Comparison of ENCODE assay signal across 8 mouse cellular contexts in genomic region chr7:102099760-102100661, GRCm38 (mm10). TPM values are rescaled to one million over a fixed set of nuclear protein-coding genes. Genes with fewer than 3 reads are reported as not detected.
DNase-seq lines count a peak whose midpoint lies in the region; ATAC-seq and TF ChIP-seq lines count a peak whose summit lies in the region.

No protein-coding gene starts in this region.

- H3K9me3 ChIP-seq in ES-E14 (ENCODE audit: control insufficient read depth, insufficient read depth, low read depth, low read length): no peaks in the 10 kb centered on the region
- H3K9me3 ChIP-seq in embryonic facial prominence, embryonic 11.5 days (replicated peaks; ENCODE audit: control insufficient read depth, low read length): no peaks in the 10 kb centered on the region
- no peaks in the 10 kb centered on the region for H3K9me3 ChIP-seq in limb, embryonic 11.5 days (ENCODE audit: control insufficient read depth, low read length)
- H3K9me3 ChIP-seq in midbrain, embryonic 11.5 days (ENCODE audit: control insufficient read depth, low read length): no peaks in the 10 kb centered on the region

- H3K4me2 ChIP-seq in embryonic facial prominence, embryonic 11.5 days (ENCODE audit: low read depth, low read length): peak overlapping the region; percentile 48
- peak overlapping the region; percentile 51 for H3K4me2 ChIP-seq in limb, embryonic 11.5 days (ENCODE audit: low read depth, severe bottlenecking)
- peak overlapping the region; percentile 49 for H3K4me2 ChIP-seq in midbrain, embryonic 11.5 days

- no peaks in the 10 kb centered on the region for H3K36me3 ChIP-seq in ES-E14 (ENCODE audit: control insufficient read depth, insufficient read depth, low read length, poor library complexity, severe bottlenecking)
- H3K36me3 ChIP-seq in embryonic facial prominence, embryonic 11.5 days (replicated peaks; ENCODE audit: control insufficient read depth, insufficient read depth, low read depth, low read length): no peaks in the 10 kb centered on the region
- H3K36me3 ChIP-seq in limb, embryonic 11.5 days (ENCODE audit: control insufficient read depth, insufficient read depth, low read length): no peaks in the 10 kb centered on the region
- H3K36me3 ChIP-seq in midbrain, embryonic 11.5 days (ENCODE audit: control insufficient read depth, insufficient read depth, low read length): no peaks in the 10 kb centered on the region

- peak; percentile 62 for DNase-seq in ES-E14 (ENCODE audit: low read depth, low spot score)
- DNase-seq in embryonic facial prominence, embryonic 11.5 days (ENCODE audit: low spot score): peak; percentile 62
- DNase-seq in heart, postnatal 4 days: peak; percentile 37
- DNase-seq in limb, embryonic 11.5 days (ENCODE audit: low spot score): peak; percentile 69
- DNase-seq in midbrain, embryonic 11.5 days (ENCODE audit: low spot score, missing footprints): peak; percentile 92
- DNase-seq in thymus, postnatal 10 days (ENCODE audit: low spot score in 2 of 2): peak; percentile 31 to 55
- DNase-seq in urinary bladder, postnatal 25 days (ENCODE audit: low spot score): no peak
- DNase-seq in layer of hippocampus, postnatal 14 days (ENCODE audit: low spot score in 2 of 2): no peak

- ATAC-seq in embryonic facial prominence, embryonic 11.5 days (replicated peaks; ENCODE audit: insufficient number of reproducible peaks, low FRiP score, low TSS enrichment, low read depth): peak; percentile 61; the same call in 1 of the 2 replicates
- ATAC-seq in limb, embryonic 11.5 days (ENCODE audit: insufficient number of reproducible peaks, low FRiP score, low TSS enrichment, low read depth): peak; percentile 80
- ATAC-seq in midbrain, embryonic 11.5 days (ENCODE audit: low FRiP score): peak; percentile 71

- H3K27me3 ChIP-seq in embryonic facial prominence, embryonic 11.5 days (ENCODE audit: control insufficient read depth, insufficient read depth, low read length): no peaks in the 10 kb centered on the region
- no peaks in the 10 kb centered on the region for H3K27me3 ChIP-seq in limb, embryonic 11.5 days (ENCODE audit: control insufficient read depth, insufficient read depth, low read length)
- no peaks in the 10 kb centered on the region for H3K27me3 ChIP-seq in midbrain, embryonic 11.5 days (ENCODE audit: control insufficient read depth, insufficient read depth, low read length)

- H3K4me3 ChIP-seq in ES-E14 (ENCODE audit: insufficient read depth in 1 of 2, low read depth in 1 of 2, low read length in 2 of 2, poor library complexity in 1 of 2, severe bottlenecking in 1 of 2): peak overlapping the region; percentile 49 to 55
- peak overlapping the region; percentile 23 for H3K4me3 ChIP-seq in embryonic facial prominence, embryonic 11.5 days (ENCODE audit: low read depth, low read length)
- peak overlapping the region; percentile 29 for H3K4me3 ChIP-seq in limb, embryonic 11.5 days (ENCODE audit: low read depth, low read length)
- peak overlapping the region; percentile 22 for H3K4me3 ChIP-seq in midbrain, embryonic 11.5 days (ENCODE audit: low read depth, low read length)

- 5% methylated on average over 30 of the region's 30 CpGs for WGBS in embryonic facial prominence, embryonic 11.5 days
- WGBS in limb, embryonic 11.5 days: 4% methylated on average over 30 of the region's 30 CpGs
- WGBS in midbrain, embryonic 11.5 days: 6% methylated on average over 30 of the region's 30 CpGs

- in situ Hi-C loops in ES-E14 (cut with MboI; ENCODE audit: low sequenced_read_pairs in 2 of 2, unreplicated experiment in 2 of 2): no loop called here

- H3K9ac ChIP-seq in ES-E14 (ENCODE audit: insufficient read depth, low read depth, low read length, poor library complexity, severe bottlenecking): peak overlapping the region; percentile 52; the same call in 1 of the 2 replicates
- H3K9ac ChIP-seq in embryonic facial prominence, embryonic 11.5 days (replicated peaks; ENCODE audit: low read length): peak overlapping the region; percentile 47; the same call in 1 of the 2 replicates
- peak overlapping the region; percentile 49 for H3K9ac ChIP-seq in limb, embryonic 11.5 days (ENCODE audit: low read length)
- peak overlapping the region; percentile 33; the same call in 1 of the 2 replicates for H3K9ac ChIP-seq in midbrain, embryonic 11.5 days (ENCODE audit: low read length)

- peak overlapping the region; percentile 61 for H3K27ac ChIP-seq in ES-E14 (ENCODE audit: insufficient read depth, low read depth, low read length, poor library complexity, severe bottlenecking)
- no peak overlapping the region for H3K27ac ChIP-seq in embryonic facial prominence, embryonic 11.5 days (replicated peaks; ENCODE audit: low read depth, low read length)
- H3K27ac ChIP-seq in limb, embryonic 11.5 days (replicated peaks; ENCODE audit: low read depth, low read length): 0 out of 2 replicates have a peak overlapping the region, but pooled peaks have one; percentile 37
- H3K27ac ChIP-seq in midbrain, embryonic 11.5 days (ENCODE audit: low read depth, low read length): no peak overlapping the region

- H3K4me1 ChIP-seq in ES-E14 (ENCODE audit: control insufficient read depth in 2 of 2, insufficient read depth in 2 of 2, low read length in 2 of 2, poor library complexity in 1 of 2): peaks cover 15 to 26% of the 10 kb centered on the region in 2 experiments
- H3K4me1 ChIP-seq in embryonic facial prominence, embryonic 11.5 days (ENCODE audit: control insufficient read depth, insufficient read depth, low read length): peaks cover 3% of the 10 kb centered on the region
- H3K4me1 ChIP-seq in limb, embryonic 11.5 days (ENCODE audit: control insufficient read depth, insufficient read depth, low read length): peaks cover 8% of the 10 kb centered on the region
- H3K4me1 ChIP-seq in midbrain, embryonic 11.5 days (ENCODE audit: control insufficient read depth, insufficient read depth, low read length): peaks cover 10% of the 10 kb centered on the region

TF ChIP-seq in ES-E14, 5 proteins besides CTCF, POLR2A, EP300 and RAD21:
- TF ChIP-seq ZNF384 (IDR thresholded peaks at IDR 0.05; ENCODE audit: low read depth, low read length) (no peak), HCFC1 (IDR thresholded peaks at IDR 0.05; ENCODE audit: borderline replicate concordance, insufficient read depth, low read length) (no peak), ZC3H11A (IDR thresholded peaks at IDR 0.05; ENCODE audit: borderline replicate concordance, low read depth, low read length) (no peak), CHD2 (IDR thresholded peaks at IDR 0.05; ENCODE audit: low read depth, low read length) (no peak)
TF ChIP-seq in ES-E14: peak in this region for 0.

RNA-seq across cellular contexts. Expression of gene Art1, which starts 1.5 kb away (rescaled TPM):
- total RNA-seq in ES-E14 (2012; rRNA removed): 0.45 and 0.90 TPM in 2 replicates
- polyA plus RNA-seq in embryonic facial prominence, embryonic 11.5 days (2014; fragmentation: Nextera tagmentation; extraction: Ambion mirVana): 0.96 and 1.1 TPM in 2 replicates
- total RNA-seq in heart, postnatal 4 days (2021): 1 to 10 TPM; 8.0 to 8.1 TPM
- 0.67 and 2.1 TPM in 2 replicates for polyA plus RNA-seq in limb, embryonic 11.5 days (2014; fragmentation: Nextera tagmentation; extraction: Ambion mirVana)
- polyA plus RNA-seq in midbrain, embryonic 11.5 days (2014; fragmentation: Nextera tagmentation; extraction: Ambion mirVana): 0.49 and 0.70 TPM in 2 replicates
- not detected for total RNA-seq in layer of hippocampus, postnatal 14 days (2021)

RNA-seq across cellular contexts. Expression of gene Art5, which starts 9.3 kb away (rescaled TPM):
- total RNA-seq in ES-E14 (2012; rRNA removed): 2.6 and 3.2 TPM in 2 replicates
- polyA plus RNA-seq in embryonic facial prominence, embryonic 11.5 days (2014; fragmentation: Nextera tagmentation; extraction: Ambion mirVana): 1.7 and 1.9 TPM in 2 replicates
- total RNA-seq in heart, postnatal 4 days (2021): 1 to 10 TPM in 1 of 2 experiments, under 1 TPM in 1; 0.45 to 1.1 TPM
- polyA plus RNA-seq in limb, embryonic 11.5 days (2014; fragmentation: Nextera tagmentation; extraction: Ambion mirVana): 4.9 and 5.8 TPM in 2 replicates
- 0.70 and 0.81 TPM in 2 replicates for polyA plus RNA-seq in midbrain, embryonic 11.5 days (2014; fragmentation: Nextera tagmentation; extraction: Ambion mirVana)
- not detected for total RNA-seq in layer of hippocampus, postnatal 14 days (2021)

RNA-seq across cellular contexts. Expression of gene Chrna10, which starts 16.6 kb away (rescaled TPM):
- 0.27 and 0.42 TPM in 2 replicates for total RNA-seq in ES-E14 (2012; rRNA removed)
- not detected in 2 replicates for polyA plus RNA-seq in embryonic facial prominence, embryonic 11.5 days (2014; fragmentation: Nextera tagmentation; extraction: Ambion mirVana)
- total RNA-seq in heart, postnatal 4 days (2021): under 1 TPM in 1 of 2 experiments, not detected in 1; 0.10 TPM
- 0.28 TPM in 1 of 2 replicates, not detected in the other for polyA plus RNA-seq in limb, embryonic 11.5 days (2014; fragmentation: Nextera tagmentation; extraction: Ambion mirVana)
- not detected in 2 replicates for polyA plus RNA-seq in midbrain, embryonic 11.5 days (2014; fragmentation: Nextera tagmentation; extraction: Ambion mirVana)
- under 1 TPM in 1 of 2 experiments, not detected in 1; 0.14 TPM for total RNA-seq in layer of hippocampus, postnatal 14 days (2021)

RNA-seq across cellular contexts. Expression of gene Trpc2, which starts 17.1 kb away (rescaled TPM):
- total RNA-seq in ES-E14 (2012; rRNA removed): 0.36 and 1.3 TPM in 2 replicates
- not detected in 2 replicates for polyA plus RNA-seq in embryonic facial prominence, embryonic 11.5 days (2014; fragmentation: Nextera tagmentation; extraction: Ambion mirVana)
- total RNA-seq in heart, postnatal 4 days (2021): under 1 TPM; 0.36 to 0.50 TPM
- polyA plus RNA-seq in limb, embryonic 11.5 days (2014; fragmentation: Nextera tagmentation; extraction: Ambion mirVana): not detected in 2 replicates
- polyA plus RNA-seq in midbrain, embryonic 11.5 days (2014; fragmentation: Nextera tagmentation; extraction: Ambion mirVana): not detected in 2 replicates
- under 1 TPM in 1 of 2 experiments, not detected in 1; 0.60 TPM for total RNA-seq in layer of hippocampus, postnatal 14 days (2021)

RNA-seq across cellular contexts. Expression of gene Xntrpc, which starts 34.5 kb away (rescaled TPM):
- total RNA-seq in ES-E14 (2012; rRNA removed): 0.76 and 1.1 TPM in 2 replicates
- polyA plus RNA-seq in embryonic facial prominence, embryonic 11.5 days (2014; fragmentation: Nextera tagmentation; extraction: Ambion mirVana): 1.4 and 1.9 TPM in 2 replicates
- 1 to 10 TPM in 1 of 2 experiments, under 1 TPM in 1; 0.90 to 1.1 TPM for total RNA-seq in heart, postnatal 4 days (2021)
- polyA plus RNA-seq in limb, embryonic 11.5 days (2014; fragmentation: Nextera tagmentation; extraction: Ambion mirVana): 1.6 and 2.4 TPM in 2 replicates
- 1.2 TPM in 2 replicates for polyA plus RNA-seq in midbrain, embryonic 11.5 days (2014; fragmentation: Nextera tagmentation; extraction: Ambion mirVana)
- 1 to 10 TPM; 1.9 to 2.3 TPM for total RNA-seq in layer of hippocampus, postnatal 14 days (2021)

Comparison
In these comparisons a context has a peak if more than half of its experiments do, and no peak if none do; other contexts are left out.
1. DNase-seq: peak in ES-E14 (single experiment), embryonic facial prominence, embryonic 11.5 days (single experiment), heart, postnatal 4 days (single experiment), limb, embryonic 11.5 days (single experiment), midbrain, embryonic 11.5 days (single experiment) and thymus, postnatal 10 days (2 of 2); none in urinary bladder, postnatal 25 days (single experiment) and layer of hippocampus, postnatal 14 days (0 of 2).
2. H3K27ac ChIP-seq: peak in ES-E14 (single experiment) and limb, embryonic 11.5 days (single experiment); none in embryonic facial prominence, embryonic 11.5 days (single experiment) and midbrain, embryonic 11.5 days (single experiment).
3. Peak in every context shown above with its lines, with median percentiles within 50 percentile points of each other: H3K4me3 ChIP-seq, H3K9ac ChIP-seq, ATAC-seq and H3K4me2 ChIP-seq.